Mouse (Mus musculus): ENCODE data around the gene Arf4.

Arf4 gene

DNA sequence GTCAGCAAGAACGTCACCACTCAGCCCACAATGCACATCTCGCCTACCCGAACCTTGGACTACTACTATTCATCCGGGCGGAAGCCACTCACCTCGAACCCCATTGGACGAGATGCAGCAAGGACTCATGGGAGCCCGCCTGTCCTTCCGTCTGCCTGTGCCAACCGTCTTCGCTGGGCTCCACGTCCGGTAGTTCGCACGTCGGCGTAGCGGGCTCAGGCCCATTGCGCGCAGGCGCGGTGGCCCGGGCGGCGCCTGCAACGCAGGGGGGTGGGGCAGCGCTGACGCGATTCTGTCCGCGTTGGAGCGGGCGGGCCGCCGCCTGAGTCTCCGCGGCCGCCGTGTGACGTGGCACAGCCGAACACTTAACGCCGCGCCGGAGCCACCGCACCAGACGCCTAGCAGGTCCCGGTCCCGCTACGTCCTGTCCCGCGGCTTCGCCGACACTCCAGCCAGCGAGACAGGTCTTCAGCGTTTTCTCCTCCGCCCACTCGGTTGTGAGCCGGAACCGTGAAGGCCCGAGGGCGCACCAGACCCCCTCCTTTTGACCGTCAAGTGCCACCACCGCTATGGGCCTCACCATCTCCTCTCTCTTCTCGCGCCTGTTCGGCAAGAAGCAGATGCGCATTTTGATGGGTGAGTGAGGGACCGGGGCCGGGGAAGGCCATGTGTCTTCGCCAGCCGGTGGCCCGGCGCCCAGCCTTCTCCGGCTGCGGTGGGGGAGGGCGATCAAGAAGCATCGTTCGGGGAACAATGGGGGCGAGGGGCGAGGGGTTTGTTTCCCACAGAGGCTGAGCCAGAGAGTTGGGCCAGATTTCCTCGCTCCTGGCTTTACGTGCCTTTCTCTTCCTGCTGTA, at the start of gene Arf4:
Arf4 (plus strand) TSS at position 224 of the 857 bp plus-strand sequence.
- peak; percentile 98 for DNase-seq (ENCODE audit: low read depth, low spot score)

DNA sequence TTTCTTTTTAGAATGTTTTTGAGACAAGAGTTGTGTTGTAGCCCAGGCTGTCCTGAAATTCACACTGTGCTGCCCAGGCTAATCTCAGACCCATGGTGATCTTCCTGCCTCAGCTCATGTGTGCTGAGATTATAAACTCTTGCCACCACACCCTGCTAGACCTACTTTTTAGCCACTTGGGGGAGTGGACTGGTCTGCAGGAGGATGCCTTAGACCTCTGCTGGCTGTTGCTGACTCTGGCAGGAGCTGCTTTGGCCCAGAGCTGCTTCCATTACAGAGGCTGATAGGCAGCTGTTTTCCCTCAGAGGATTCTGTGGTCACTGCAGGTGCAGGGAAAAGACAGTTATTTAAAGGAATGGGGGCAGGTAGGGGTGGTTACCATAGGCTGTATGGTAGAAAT, 46.5 kb upstream of the Arf4 start:
- no peak for DNase-seq (ENCODE audit: low read depth, low spot score)

DNA sequence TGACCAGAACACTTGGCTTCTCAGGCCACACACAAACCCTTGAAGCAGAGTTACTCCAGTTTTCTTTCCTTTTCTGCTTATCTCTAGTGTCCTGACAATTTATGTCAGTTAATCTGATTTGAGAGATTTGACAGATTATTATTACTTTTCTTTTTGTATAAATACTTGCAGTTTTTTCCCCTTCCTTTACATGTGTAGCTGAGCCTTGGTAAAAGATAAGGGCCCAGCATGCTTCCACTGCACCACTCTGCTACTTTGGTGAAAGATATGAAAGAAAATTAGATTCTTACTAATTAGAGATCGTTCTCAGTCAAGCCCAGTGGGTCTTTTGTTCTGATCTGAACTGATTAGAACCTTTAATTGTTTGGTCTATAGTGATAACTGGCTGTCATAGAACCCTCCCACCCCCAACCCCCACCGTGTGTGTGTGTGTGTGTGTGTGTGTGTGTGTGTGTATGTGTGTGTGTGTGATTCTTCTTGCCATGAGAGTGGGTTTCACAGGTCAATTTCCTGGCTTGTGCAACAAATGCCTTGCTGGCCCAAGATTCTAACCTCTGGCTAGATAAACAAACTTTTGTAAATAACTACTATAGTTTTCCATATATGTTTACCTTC, 44.5 kb upstream of the Arf4 start:
- DNase-seq (ENCODE audit: low read depth, low spot score) = no peak

DNA sequence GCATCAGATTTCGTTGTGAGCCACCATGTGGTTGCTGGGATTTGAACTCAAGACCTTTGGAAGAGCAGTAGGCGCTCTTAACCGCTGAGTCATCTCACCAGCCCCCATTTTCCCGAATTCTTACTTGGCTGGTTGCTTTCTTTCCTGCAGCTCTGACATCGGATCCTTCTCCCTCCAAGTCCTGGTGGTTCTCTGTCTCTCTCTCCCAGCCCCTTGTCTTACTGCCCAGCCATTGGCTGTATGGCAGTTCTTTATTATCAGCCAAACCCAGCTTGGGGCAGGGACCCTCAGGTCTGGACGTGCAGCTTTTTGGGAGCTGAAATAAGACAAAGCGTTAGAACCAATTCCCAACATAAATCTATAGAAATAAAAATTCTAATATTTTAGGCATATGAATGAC, 42.7 kb upstream of the Arf4 start:
- no peak for DNase-seq (ENCODE audit: low read depth, low spot score)

DNA sequence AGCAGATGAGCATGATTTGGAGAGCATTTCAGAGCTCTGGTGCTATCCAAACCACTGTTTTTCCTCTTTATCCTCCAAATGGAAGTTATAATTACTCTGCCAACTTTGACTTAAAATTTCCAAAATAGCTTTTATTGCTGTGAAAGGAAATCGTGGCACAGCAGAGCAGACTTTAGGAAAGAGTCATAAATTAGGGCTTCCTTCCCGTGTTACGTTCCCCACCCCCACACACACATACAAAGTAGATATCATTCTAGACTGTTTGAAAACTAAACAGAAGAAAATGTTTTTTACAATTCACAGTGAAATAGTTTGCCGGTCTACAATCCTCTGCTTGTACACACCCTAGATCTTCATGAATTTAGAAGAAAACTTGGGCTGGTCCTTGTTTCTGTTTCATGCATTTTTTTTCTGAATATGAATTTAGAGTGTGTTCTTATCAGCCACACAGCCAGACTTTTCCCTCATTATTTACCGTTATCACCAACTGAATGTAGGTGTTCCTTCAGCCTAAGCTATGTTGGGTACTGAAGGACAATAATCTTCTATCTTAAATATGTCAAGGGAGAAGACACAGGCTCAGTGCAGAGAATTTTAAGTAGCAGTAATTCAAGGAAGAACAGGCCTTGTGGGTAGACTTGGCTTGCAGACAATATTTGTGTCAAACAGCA, 42.0 kb upstream of the Arf4 start:
- DNase-seq (ENCODE audit: low read depth, low spot score) = no peak

DNA sequence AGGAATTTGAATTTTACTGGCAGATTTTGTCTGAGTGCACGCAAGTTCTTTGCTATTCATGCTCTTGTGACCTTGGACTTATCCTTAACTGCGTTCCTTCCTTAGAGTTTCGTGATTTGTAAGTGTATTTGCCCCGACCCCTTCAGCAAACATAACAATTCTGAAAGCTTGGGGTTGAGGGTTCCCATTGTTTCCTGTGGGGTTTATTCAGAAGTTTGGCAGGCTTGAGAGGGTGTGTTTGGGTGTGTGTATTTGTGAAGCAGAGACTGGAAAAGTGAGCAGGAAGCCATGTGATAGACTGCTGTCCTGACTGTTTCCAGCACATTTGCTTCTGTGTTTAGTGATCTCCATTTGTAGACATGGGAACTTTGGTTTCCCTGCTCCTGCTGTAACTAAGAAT, 32.5 kb upstream of the Arf4 start:
- peak; percentile 27 for DNase-seq (ENCODE audit: low read depth, low spot score)

DNA sequence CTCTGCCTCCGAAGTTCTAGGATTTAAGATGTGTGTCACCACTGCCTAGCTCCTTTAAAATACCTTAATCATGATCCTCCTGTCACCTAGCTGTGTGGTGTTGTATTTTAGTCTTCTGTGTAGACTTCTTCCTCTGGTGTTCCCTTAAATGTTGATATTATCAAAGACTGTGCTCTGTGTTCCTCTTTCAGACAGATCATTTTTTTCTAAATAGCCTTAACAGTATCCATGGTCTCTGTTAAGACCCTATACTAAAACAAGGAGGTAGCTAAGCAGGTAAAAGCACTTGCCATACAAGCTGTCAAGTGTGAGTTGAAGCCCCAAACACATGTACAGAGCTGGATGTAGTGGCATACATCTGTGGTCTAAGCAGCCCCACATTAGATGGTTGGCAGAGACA, 28.2 kb upstream of the Arf4 start:
- DNase-seq (ENCODE audit: low read depth, low spot score) = no peak

DNA sequence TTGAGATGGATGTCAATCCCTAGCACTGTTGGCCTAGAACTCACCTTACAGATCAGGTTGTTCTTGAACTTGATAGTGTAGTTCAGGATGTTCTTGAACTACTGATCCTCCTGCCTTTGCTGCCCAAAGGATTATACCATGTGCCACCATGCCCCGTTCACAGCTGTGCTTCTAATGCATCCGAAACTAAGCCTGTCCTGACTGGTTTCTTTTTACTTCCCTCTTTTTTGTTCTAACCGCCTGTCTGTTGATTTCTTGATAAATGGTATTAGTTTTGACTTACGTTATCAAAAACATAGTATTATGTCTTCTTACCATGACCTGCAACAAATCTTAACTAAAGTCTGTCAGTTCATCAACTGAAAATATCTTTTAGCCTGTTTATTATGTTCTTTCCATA, 27.2 kb upstream of the Arf4 start:
- no peak for DNase-seq (ENCODE audit: low read depth, low spot score)

DNA sequence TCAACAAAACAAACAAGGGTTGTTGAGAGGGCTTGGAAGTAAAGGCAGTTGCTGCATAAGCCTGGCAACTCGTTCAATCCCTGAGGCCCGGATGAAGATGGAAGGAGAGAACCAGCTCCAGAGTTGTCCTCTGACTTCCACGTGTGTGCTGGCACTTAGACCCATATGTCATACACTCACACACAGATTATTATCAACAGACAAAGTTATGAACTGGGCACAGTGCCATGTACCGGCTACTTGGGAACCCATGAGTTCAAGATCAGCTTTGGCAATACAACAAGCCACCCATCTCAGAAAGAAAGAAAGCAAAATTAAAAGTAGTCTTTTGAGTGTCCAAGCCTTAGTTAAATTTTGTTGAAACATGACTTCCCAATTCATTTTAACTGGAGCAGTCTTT, 12.6 kb upstream of the Arf4 start:
- no peak for DNase-seq (ENCODE audit: low read depth, low spot score)

DNA sequence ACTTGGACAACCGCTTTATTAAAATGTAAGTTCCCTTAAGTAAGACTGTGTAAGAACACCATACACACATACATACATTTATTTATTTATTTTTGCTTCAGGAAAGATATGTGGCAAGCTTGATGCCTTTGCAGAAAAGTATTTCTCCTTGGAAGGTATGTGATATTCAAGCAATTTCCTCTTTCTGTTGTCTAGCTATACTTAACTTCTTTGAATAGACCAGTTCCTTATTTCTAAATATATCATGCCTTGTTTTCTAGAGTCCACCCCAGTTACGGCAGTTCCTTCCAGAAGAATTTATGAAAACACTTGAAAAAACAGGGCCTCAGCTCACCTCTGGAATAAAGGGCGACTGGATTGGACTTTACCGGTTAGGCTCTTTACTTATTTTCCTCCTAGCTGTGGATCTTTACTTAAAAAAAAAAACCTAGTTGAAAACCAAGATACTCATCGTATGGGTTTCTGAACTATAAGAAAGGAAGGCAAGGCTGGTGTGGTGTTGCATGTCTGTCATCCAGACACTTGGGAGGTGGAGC, 11.2 kb upstream of the Arf4 start:
- DNase-seq (ENCODE audit: low read depth, low spot score) = no peak

DNA sequence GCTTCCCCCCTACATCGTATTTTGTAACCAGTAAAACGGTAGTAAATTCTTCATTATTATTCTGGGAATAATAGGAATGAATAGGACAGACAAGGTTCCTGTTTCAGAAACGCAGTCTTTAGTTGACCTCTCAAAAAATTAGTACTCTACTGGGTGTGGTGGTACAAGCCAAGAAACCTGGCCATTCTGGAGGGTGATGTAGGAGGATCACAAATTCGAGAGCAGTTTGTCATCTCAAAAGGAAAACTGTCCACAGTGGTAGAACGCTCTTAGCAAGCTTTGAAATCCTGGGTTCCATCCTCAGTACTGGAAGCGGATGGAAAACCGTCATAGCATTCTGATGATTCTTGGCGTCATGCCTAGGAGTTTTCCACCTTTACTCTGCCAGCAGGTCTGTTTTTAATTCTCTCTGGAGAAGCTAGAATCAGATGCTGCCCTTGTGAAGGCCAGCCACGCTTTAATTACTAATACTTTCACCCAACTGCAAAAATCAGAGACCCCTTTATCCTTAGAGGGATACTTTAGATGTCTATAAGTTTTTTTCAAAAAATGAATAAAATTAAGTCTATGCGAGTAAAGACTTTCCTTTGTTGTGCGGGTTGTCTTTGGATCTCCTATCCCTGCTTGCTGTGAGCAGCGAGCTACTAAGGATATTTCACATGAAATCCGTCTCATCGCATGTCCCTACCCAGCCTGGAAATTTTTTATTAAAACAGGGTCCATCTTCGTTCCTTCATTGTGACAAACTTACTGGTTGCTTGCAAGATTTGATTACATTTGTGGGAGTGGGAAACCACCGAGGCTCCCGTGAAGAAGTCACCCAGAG, 636 bp upstream of the Arf4 start:
- DNase-seq (ENCODE audit: low read depth, low spot score) = no peak

DNA sequence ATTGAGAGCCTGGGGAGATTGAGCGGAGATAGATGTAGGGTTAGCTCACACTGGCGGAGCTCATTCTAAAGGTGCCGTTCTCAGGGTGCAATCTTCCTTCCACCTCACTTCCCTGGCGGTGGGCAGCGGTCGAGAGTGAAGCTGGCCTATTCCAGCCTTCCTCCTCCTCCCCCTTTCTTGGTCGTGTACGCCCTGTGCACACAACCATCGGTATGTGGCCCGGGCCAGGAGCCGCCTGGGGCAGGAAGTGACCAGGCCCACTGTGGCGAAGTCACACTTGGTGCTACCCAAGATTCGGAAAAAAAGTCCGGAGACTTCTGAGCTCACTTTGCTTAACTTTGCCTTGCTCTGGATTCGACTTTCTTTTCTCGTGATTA, 822 bp downstream of the Arf4 start:
- peak; percentile 44 for DNase-seq (ENCODE audit: low read depth, low spot score)

DNA sequence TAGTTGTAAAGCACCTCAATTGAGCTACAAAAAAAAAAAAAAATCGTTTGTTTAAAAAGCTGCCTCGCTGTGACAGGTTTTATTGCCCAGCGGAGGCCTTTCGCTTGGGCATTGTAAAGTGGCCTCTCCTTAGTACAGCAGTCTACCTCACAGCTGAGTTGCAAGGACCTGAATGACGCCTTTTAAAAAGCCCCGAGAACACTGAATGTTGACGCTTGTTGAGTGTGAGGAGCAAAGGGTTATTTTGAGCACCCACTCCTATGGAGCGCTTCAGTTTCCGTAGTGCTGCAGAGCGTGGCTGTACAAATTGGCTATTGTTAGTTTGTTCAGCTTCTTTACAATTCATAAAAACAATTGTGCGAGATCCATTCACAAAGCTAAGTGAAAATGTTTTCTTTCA, 1.4 kb downstream of the Arf4 start:
- DNase-seq (ENCODE audit: low read depth, low spot score) = peak; percentile 4

DNA sequence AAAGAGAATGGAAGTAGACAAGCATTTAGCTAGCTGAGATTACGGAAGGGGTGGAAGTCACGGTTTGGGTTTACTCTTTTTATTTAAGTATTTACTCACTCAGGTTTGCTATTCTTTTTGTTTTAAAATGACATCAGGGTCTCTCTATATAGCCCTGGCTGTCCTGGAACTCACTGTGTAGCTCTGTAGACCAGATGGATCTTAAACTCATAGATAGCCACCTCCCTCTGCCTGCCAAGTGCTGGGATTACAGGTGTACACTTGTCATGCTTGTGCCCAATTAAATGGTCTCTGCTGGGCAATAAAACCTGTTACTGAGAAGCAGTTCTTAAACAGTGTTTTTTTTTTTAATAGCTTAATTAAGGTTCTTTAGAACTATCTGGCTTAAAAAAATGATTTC, 2.1 kb downstream of the Arf4 start:
- peak; percentile 32 for DNase-seq (ENCODE audit: low read depth, low spot score)

DNA sequence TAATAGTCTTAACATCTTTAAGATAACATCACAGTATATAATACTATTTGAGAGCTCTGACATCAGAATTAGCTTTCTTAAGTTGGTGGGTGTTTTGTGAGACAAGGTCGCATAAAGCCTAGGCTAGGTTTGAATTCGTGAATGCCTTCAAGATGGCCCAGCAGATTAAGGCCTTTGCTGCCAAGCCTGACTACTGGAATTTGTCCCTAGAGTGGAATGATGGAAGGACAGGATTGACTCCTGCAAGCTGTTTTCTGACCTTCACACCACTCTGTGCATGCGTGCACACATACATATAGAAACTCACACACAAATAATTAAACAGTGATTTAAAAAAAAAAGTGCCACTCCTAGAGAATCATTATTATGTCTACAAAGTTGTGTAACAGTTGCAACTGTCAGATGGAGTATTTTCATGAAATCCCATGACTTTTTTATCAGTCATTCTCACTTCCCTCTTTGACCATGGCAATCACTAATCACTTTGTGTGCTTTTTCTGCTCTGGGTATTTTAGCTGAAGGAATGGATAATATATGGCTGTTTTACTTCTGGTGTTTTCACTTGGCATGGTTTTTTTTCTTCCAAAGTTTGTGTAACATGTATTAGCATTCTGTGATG, 5.2 kb downstream of the Arf4 start:
- DNase-seq (ENCODE audit: low read depth, low spot score) = peak; percentile 12

DNA sequence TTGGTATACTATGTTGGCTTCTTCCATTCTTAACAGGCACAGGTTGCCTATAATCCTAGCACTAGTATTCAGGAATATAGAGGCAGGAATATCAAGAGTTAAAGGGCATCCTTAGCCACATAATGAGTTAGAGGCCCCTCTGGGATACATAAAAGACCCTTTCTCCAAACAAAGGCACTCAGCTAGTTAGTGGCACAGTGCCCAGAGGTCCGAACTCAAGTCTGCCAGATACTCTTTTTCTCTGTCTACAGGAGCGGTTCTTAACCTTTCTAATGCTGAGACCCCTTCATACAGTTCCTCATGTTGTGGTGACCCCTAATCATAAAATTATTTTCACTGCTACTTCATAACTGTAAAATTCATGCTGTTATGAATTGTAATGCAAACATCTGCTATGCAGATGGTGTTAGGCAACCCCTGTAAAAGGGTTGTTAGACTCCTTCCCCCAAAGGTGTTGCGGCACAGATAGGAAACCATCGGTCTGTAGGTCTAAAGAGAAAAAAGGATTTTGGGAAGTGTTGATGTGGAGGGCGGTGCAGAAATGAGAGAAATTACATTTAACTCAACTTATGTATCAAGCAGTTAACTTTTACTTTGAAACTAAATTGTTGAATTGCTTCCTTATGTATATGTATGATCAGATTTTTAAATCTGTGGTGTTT, 8.2 kb downstream of the Arf4 start:
- no peak for DNase-seq (ENCODE audit: low read depth, low spot score)

DNA sequence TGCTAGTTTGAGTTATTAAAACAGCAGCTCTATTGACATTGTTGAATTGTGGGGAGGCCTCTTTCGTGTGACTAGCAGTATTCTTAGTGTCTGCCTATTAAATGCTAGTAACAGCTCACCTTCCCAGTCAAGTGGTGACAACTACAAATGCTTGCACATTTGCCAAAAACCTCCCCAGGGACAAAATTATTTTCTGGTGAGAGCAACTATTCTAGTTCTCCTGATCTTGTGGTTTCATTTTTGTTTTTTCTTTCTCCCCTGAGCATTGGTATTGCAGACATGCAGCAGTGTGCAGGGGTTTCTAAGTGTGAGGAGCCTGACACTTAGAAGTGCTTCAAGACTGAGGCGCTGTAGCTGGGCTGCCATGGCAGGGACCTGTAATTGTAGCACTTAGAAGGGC, 9.9 kb downstream of the Arf4 start:
- no peak for DNase-seq (ENCODE audit: low read depth, low spot score)

DNA sequence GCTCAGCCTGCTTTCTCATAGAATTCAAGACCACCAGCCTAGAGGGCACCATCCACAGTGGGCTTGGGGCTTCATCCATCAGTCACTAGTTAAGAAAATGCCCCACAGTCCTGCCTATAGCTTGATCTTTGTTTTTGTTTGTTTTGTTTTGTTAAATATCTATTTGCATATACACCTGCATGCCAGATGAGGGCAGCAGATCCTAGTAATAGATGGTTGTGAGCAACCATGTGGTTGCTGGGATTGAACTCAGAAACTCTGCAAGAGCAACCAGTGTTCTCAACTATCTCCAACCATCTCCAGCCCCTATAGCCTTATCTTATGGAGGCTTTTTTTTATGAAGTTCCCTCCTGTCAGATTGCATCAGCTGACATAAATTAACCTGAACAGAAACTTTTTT, 14.0 kb downstream of the Arf4 start:
- DNase-seq (ENCODE audit: low read depth, low spot score) = peak; percentile 67

DNA sequence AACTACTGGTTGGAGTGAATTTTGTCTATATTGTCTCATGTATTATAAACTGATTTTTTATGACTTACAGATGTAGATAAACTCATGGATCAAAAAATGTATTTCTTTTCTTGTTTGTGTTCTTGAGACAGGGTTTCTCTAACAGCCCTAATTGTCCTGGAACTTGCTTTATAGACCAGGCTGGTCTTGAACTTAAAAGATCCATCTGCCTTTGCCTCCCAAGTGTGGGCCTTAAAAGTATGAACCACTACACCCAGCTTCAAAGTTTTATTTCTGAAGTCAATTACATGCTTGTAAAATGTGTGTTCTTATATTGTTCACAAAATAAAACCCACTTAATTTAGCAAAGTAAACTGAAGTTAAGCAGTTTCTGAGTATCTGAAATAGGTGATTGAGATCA, 20.3 kb downstream of the Arf4 start:
- no peak for DNase-seq (ENCODE audit: low read depth, low spot score)

DNA sequence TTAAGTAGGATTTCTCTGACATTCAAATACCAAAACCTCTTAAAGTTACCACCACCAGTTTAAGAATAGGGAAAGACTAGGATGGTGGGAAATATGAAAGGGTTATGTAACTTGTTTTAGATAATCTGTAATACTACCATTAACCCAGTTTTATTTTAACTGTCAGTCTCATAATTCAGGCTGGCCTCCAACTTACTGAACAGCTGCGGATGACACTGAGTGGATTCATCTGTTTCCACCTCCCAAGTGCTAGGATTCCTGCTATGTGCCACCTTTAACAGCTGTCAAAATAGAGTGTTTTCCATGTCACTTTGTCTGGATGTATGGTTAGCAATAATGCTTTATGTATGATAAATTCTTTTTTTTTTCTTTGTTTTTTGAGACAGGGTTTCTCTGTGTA, 22.4 kb downstream of the Arf4 start:
- no peak for DNase-seq (ENCODE audit: low read depth, low spot score)

DNA sequence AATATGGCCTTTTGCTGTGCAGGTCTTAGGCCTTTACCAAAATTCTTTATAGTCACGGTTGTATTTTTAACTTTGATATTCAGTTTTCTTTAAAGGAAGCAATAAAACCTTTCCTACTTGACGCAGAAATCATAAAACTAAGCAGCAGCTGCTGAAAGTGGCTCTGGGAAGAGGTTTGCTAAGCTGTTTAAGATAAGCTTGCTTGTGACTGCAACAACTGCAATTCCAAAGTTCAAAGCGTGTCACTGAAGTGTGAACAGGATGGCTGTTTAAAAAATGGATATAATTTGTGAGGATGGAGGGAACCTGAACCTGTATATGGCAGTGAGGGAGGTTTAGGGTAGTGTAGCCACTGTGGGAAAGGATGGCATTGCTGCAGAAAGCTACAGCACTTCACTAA, 24.1 kb downstream of the Arf4 start:
- DNase-seq (ENCODE audit: low read depth, low spot score) = no peak

All from ES-CJ7 (cell line).